Mouse (Mus musculus) induced T-regulatory cell, adult 2 months (primary cell): ENCODE measurements around the gene Gpn2.

Experiments
- DNase-seq: peaks from one replicate; pipeline ENCODE4 v3.0.0-alpha.2; 2012; ENCODE audit warnings: low read depth

Gpn2 gene

DNA sequence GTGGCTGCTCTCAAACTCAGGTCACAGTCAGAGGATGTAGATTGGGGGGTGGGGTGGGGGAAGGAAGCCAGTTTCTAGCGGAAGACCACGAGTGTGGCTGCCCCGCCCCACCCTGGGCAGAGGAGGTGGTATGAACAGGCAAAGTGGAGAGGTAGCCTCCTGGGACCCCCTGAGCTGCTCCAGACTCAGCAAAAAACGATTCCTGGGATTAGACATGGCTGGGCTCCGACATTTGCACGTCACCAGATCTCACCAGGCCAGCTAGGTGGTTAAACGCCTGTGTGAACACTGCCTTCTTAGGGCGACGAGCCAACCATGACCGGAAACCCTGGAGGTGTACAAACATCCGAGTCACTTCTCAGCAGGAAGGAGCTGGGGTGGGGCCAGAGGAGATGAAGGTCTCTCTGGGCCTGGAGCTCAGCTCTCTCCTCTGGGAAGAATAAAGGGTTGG, 41.5 kb downstream of the Gpn2 start:
- peak; percentile 93 for DNase-seq

DNA sequence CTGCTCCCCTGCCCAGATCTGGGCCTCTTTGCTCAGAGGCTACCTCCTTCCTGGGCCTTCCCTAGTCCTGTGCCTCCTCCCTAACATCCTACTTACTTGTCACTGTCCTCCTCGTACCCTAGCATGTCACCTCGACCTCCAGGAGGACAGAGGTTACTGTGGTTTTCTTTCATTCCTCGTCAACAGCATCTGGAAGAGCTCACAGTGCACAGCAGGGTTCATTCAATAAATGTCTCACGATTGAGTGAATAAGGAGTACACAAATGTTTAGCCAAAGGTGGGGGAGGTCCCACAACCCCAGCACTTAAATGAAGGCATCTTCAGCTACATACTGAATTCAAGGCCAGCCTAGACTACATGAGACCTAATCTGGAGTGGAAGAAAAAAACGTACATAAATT, 42.1 kb downstream of the Gpn2 start:
- no peak for DNase-seq

DNA sequence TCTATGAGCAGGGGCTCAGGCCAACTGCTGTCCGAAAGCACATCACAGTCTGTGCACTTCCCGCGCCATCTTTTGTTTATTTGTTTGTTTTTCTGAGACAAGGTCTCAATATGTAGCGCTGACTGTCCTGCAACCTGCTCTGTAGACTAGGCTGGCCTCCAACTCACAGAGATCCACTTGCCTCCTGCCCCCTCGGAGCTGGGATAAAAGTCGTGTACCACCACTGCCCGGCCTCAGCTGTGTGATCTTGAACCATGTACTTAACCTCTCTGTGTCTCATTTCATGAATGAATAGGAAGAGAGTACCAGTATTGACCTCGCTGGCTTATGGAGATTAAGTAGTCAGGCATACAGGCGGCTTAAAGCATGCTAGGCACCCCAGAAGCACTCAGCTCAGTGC, 42.5 kb downstream of the Gpn2 start:
- DNase-seq: no peak

DNA sequence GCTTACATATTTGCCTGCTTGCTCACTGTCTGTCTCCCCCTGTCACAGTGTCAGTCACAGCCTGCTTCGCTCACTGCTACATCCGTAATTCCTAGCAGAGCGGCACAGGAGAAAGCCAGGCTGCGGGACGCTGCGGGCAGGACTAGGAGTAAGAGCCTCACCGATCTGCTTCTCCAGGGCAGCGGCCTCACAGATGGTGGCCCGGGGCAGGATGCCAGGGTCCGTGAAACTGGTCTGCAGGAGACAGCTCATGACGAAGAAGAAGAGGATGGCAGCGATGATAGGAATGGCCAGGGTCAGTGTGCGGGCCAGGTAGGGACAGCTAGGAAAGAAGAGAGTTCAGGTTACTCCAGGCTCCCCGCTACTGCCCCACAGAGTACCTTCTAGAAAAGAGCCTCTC, 42.9 kb downstream of the Gpn2 start:
- no peak for DNase-seq

DNA sequence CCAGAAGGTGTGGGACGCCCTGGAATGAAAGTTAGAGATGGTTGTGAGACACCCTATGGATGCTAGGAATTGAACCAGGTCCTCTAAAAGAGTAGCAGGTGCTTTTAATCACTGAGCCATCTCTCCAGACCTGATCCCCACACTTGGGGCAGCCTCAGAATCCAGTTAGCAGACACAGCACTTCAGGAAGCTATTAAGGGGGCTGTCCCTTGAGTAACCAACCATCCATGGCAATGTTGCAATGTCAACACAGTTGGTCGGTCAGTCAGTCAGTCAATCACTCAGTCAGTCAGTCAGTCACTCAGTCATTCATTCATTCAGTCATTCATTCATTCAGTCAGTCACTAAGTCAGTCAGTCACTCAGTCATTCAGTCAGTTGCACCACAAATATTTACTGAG, 44.4 kb downstream of the Gpn2 start:
- peak; percentile 54 for DNase-seq

DNA sequence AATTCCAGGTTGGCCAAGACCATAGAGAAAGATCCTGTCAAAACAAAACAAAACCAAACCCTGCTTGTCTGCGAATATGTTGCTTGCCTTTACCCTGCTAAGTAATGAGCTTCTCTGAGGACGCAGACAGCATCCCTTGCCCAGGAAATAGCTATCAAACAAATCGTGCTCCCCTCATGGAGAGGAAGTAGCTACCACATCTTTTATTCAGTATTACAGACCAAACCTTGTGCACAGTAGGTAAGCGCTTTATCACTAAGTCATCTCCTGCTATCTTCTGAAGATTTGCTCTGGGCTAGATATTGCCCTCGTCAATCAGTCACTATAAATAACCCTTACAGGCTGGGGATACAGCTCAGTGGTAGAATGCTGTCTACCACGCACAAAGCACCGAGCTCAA, 45.0 kb downstream of the Gpn2 start:
- peak; percentile 78 for DNase-seq

DNA sequence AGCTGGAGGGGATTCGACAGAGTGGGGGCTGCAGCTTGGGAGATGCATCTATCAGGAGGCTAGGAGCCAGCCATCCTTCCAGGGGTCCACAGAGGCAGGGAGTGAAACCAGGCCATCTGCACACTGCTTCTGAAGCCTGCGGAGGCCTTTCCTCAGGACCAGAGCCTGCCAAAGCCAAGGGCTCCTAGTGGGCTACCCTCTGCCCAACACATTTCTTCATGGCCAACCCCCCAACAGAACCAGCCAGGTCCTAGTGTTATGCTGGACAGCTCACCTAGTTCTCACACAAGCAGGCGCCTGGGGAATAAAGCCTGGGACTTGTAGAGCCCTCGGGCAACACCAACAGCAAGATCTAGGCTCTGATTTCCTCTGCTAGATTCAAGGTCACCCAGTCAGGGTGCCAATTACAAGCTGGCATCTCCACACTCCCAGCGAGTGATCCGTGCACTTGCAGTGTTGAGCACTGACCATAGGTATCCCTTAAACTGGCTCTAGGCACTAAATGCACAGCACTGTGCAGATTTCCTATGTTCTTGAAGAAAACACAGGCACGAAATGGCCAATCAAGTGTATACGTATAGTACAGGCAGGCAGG, 46.3 kb downstream of the Gpn2 start:
- DNase-seq: peak; percentile 49

DNA sequence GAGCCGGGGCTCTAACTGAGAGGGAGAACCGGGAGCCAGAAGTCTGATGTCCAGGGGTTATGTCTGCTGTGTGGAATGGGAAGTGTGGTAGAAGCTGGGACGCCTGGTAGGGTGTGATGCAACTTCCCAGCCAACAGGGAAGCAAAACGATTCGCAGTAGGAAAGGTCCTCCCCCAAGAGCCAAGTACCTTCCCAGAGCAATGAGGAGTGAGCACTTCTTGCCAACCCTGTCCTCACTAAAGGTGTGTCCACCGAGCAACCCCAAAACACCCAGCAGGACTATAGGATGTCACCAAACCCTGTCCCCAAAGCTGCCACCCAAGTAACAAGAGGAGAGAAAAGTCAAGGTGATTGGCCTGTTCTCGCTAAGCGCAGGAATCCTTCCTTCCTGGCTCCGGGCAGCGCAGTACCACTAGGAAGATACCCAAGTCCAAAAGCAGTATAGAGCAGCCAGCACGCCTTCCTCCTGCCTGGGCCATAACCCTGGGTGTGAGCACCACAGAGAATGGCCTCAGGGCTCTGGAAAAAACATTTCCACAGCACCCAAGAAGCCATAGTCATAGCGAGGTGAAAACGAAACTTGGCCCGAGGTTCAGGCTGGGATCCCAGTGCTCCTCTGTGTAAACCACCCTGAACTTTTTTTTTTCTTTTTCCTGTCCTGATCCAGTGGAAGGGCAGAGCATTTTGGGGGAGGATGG, 47.1 kb downstream of the Gpn2 start:
- DNase-seq: peak; percentile 82

DNA sequence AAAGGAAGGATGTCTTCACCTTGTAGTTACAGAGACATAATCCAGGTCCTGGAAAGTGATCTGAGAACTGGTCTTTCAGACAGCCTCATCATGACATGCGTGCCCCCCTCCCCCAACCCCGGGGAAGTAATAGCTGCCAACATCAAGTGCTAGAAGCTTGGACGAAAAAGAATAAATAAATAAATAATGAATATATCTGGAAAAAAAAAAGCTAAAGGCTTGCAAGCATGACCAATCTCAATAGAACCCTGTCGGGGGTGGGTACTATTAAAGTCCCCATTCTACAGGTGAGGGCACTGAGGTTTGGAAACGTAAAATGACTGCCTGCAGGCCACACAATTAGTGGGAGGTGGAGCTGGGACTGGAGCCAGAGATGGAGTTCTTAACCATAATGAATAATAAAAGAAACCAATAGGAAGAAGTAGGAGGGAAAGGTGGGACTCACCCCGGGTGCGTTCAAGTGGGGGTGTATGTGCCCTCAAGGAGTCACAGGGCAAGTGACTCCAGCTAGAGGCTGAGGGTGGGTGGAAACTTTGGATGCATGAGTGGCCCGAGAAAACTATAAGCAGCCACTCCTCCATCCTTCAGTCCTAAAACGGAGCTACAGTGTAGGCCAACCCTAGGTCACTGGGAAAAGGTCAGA, 47.7 kb downstream of the Gpn2 start:
- peak; percentile 70 for DNase-seq

DNA sequence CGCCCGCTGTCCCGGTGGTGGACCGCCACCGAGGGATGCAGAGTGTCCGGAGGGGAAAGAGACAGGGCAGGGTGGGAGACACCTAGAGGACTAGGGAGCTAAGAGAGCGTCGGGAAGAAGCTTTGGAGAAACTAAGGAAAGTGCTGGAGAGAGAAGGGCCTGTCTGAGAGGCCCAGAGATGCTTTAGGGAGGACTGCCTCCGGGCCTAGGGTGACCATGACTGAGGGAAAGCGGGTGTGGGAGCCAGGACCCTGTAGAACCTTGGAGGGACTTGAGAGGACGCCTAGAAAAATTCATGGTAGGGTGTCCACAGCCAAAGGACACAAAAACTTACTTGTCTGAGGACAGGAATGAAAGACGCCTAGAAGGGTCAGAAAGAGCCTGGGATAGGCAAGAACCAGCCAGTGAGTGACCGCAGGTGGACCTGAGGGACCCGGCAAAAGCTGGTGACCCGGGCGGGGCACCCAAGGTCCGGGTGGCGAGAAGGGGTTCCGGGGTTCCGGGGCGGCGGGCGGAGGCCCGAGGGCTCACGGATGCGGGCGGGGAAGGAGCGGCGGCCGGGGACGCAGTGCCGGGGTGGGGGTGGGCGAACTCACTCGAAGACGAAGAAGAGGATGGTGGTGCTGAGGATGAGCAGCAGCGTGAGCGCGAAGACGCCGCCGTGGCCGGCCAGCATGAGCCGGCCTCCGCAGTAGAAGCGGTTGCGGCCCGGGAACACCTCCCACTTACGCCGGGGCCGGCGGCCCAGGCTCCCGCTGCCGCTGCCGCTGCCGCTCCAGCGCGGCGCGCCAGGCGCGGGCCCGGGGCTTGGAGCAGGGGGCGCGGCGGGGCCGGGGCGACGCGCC, 48.5 kb downstream of the Gpn2 start:
- DNase-seq: peak; percentile 67

DNA sequence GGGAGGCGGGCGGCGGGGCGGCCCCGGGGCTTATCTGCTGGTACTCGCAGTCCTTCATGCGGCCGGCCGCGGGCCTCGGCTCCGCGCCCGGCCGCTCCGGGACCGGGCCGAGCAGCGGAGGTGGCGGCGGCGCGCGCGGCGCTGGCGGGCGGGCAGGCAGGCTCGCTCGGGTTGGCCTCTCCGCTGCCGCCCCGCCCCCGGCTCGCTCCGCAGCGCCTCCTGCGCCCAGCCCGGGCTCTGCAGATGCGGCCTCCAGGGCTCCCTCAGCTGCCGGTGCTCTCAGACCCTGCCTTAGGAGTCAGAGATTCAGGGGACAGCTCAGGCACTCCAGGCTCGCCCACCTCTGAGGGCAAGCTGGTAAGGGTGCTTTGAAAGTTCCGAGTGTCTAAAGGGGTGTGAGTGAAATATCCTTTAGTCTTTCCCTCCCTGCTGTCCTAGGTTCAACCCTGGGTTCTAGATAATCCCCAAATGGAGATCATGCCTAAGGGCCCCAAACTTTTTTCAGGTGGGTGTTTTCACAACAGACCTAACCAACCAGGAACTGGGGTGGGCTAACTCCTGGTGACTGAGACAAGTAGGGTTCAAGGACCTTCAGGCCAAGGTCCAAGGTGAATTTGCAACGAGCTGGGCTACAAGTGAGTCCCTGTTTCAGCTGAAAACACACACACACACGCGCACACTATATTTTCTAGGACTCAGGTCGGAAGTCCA, 49.3 kb downstream of the Gpn2 start:
- peak; percentile 91 for DNase-seq

DNA sequence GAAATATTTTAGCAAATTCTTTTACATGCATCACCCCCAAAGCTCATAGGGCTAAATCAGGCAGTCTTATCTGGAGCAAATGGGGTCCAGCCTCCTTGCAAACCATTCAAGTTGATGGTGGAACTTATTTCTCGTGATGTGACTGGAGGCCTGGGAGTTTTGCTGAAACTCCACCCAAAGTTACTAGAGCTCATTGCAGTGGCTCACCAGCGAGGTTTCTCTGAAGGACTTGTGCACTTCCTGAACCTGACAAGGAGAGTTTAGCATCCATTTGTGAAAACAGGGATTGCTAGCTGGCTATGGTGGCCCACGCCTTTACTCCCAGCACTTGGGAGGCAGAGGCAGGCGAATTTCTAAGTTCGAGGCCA, 49.9 kb downstream of the Gpn2 start:
- DNase-seq: no peak
